Comparison of ENCODE assay signal across 12 mouse cellular contexts in genomic region chr12:86687971-86688573, GRCm38 (mm10). TPM values are rescaled to one million over a fixed set of nuclear protein-coding genes. Genes with fewer than 3 reads are reported as not detected.
A peak's percentile ranks its signal among the peaks of the same experiment; 100 is the strongest.
DNase-seq lines count a peak whose midpoint lies in the region; TF ChIP-seq lines count a peak whose summit lies in the region.
"Had no signal": no experiment of that assay in that cellular context is flagged by ENCODE, and none has a peak within 500 bp of the region (broad histone marks: within the 10 kb centered on the region; RNA-seq: fewer than 3 reads in every experiment).

No protein-coding gene starts in this region.

- no peak for TF ChIP-seq CTCF in testis, adult 2 months (IDR thresholded peaks at IDR 0.05; ENCODE audit: control insufficient read depth, insufficient read depth, insufficient replicate concordance, low read depth, low read length)

- H3K9me3 ChIP-seq in limb, embryonic 10.5 days (replicated peaks), result no peaks in the 10 kb centered on the region

- H3K27me3 ChIP-seq in testis, adult 2 months (ENCODE audit: control insufficient read depth, insufficient read depth, low read length), result no peaks in the 10 kb centered on the region
- no peaks in the 10 kb centered on the region for H3K27me3 ChIP-seq in limb, embryonic 10.5 days (ENCODE audit: low read depth, poor library complexity, severe bottlenecking)

- WGBS in limb, embryonic 10.5 days, result 80% methylated on average over 4 of the region's 4 CpGs

- DNase-seq in cerebellum, postnatal 25 days, result peak; percentile 38 to 46
- no peak for DNase-seq in cerebellum, adult 11-12 months
- DNase-seq in testis, postnatal 10 days (ENCODE audit: low spot score), result no peak
- no peak for DNase-seq in limb, embryonic 10.5 days (ENCODE audit: low spot score)
- DNase-seq in yolk sac, embryonic 10.5 days (ENCODE audit: low spot score), result peak; percentile 37
- no peak for DNase-seq in B cell, adult 2 months
- no peak for DNase-seq in gastrocnemius, postnatal 10 days

- peaks cover 32% of the 10 kb centered on the region for H3K4me1 ChIP-seq in testis, adult 2 months (ENCODE audit: control insufficient read depth, insufficient read depth, low read length)
- 0 out of 2 replicates have a peak, but pooled peaks cover 5% of the 10 kb centered on the region for H3K4me1 ChIP-seq in limb, embryonic 10.5 days

- no peak for TF ChIP-seq POLR2A in testis, adult 2 months (IDR thresholded peaks at IDR 0.05; ENCODE audit: control insufficient read depth, low read depth, low read length)

- no peaks in the 10 kb centered on the region for H3K36me3 ChIP-seq in testis, adult 2 months (ENCODE audit: control insufficient read depth, insufficient read depth, low read length)
- peaks cover 35% of the 10 kb centered on the region for H3K36me3 ChIP-seq in limb, embryonic 10.5 days

- peak overlapping the region; percentile 51 for H3K27ac ChIP-seq in testis, adult 2 months (ENCODE audit: control insufficient read depth, insufficient read depth, low read depth, low read length)
- 0 out of 2 replicates have a peak overlapping the region, but pooled peaks have one; percentile 15 for H3K27ac ChIP-seq in limb, embryonic 10.5 days

- H3K4me3 ChIP-seq in testis, adult 2 months (ENCODE audit: control insufficient read depth, low read depth, low read length), result peak overlapping the region; percentile 70
- H3K4me3 ChIP-seq in limb, embryonic 10.5 days, result no peak overlapping the region
- H3K4me3 ChIP-seq: erythroblast, embryonic 14.5 days had no signal

RNA-seq across cellular contexts. Expression of gene Vash1, which starts 9.6 kb away (rescaled TPM):
- 3.9 and 4.3 TPM in 2 replicates for polyA plus RNA-seq in testis, adult 2 months (2012; rRNA removed)
- 9.2 and 9.5 TPM in 2 replicates for polyA plus RNA-seq in limb, embryonic 10.5 days (2016; fragmentation: Nextera tagmentation; extraction: Ambion mirVana)
- total RNA-seq in gastrocnemius, postnatal 10 days (2021), result 10 to 100 TPM; 29.9 to 34.5 TPM
- polyA plus RNA-seq: erythroblast, embryonic 14.5 days had no signal

RNA-seq across cellular contexts. Expression of gene Angel1, which starts 38.2 kb away (rescaled TPM):
- polyA plus RNA-seq in testis, adult 2 months (2012; rRNA removed), result 188 and 191 TPM in 2 replicates
- 11.0 and 11.9 TPM in 2 replicates for polyA plus RNA-seq in limb, embryonic 10.5 days (2016; fragmentation: Nextera tagmentation; extraction: Ambion mirVana)
- 1 to 10 TPM; 5.8 to 6.3 TPM for total RNA-seq in gastrocnemius, postnatal 10 days (2021)

RNA-seq across cellular contexts. Expression of gene Lrrc74a, which starts 46.1 kb away (rescaled TPM):
- 75.3 and 76.4 TPM in 2 replicates for polyA plus RNA-seq in testis, adult 2 months (2012; rRNA removed)
- not detected in 2 replicates for polyA plus RNA-seq in limb, embryonic 10.5 days (2016; fragmentation: Nextera tagmentation; extraction: Ambion mirVana)
- total RNA-seq in gastrocnemius, postnatal 10 days (2021), result not detected
- total RNA-seq: layer of hippocampus, adult 8-10 months had no signal
- polyA plus RNA-seq: brain, embryonic 14.5 days; C2C12; erythroblast, embryonic 14.5 days had no signal

Comparison
In these comparisons a context has a peak if more than half of its experiments do, and no peak if none do; other contexts are left out.
1. DNase-seq: peak in cerebellum, postnatal 25 days (2 of 2) and yolk sac, embryonic 10.5 days (single experiment); none in cerebellum, adult 11-12 months (single experiment), testis, postnatal 10 days (single experiment), limb, embryonic 10.5 days (single experiment), B cell, adult 2 months (0 of 2) and gastrocnemius, postnatal 10 days (single experiment).
2. RNA of gene Angel1, which starts 38.2 kb away (polyA plus RNA-seq): 188 to 191 TPM in testis, adult 2 months; 11.0 to 11.9 TPM in limb, embryonic 10.5 days; every median in the first group is over 10 times any median in the second.
3. RNA of gene Lrrc74a, which starts 46.1 kb away (polyA plus RNA-seq): 75.3 to 76.4 TPM in testis, adult 2 months; not detected in limb, embryonic 10.5 days; every median in the first group is over 10 times any median in the second.